Mouse (Mus musculus) MEL (cell line): Measurements from ENCODE around the gene Olfr525. TPM values are rescaled to one million over a fixed set of nuclear protein-coding genes. Genes with fewer than 3 reads are reported as not detected.

Experiments used
- DNase-seq: peaks from one replicate; pipeline ENCODE4 v3.0.0; 2011; ENCODE audit warnings: low read depth, low spot score
- H3K27ac ChIP-seq: 2 replicates; pipeline ENCODE4 v1.5.1; 2012; ENCODE audit warnings: low read depth, mild to moderate bottlenecking, control low read depth, low read length, moderate library complexity; ENCODE audit not compliant: control insufficient read depth
- H3K27me3 ChIP-seq, 2 experiments: fragments of 150-350 bp in 1 of 2; sonication (generic) in 1 of 2; 2 replicates each; pipeline ENCODE4 v1.6.1; 2012; ENCODE audit warnings: low read length in 2 of 2, mild to moderate bottlenecking in 2 of 2, improper control_type of control experiment in 1 of 2, moderate library complexity in 1 of 2; ENCODE audit not compliant: insufficient read depth in 2 of 2, control insufficient read depth in 1 of 2
- H3K36me3 ChIP-seq, 2 experiments: 2 replicates each; pipeline ENCODE4 v1.6.1; 2012 to 2014; ENCODE audit warnings: low read length in 2 of 2, improper control_type of control experiment in 1 of 2, inconsistent platforms in 1 of 2, mild to moderate bottlenecking in 1 of 2; ENCODE audit not compliant: insufficient read depth in 2 of 2, control insufficient read depth in 1 of 2
- H3K4me1 ChIP-seq, 2 experiments: fragments of 150-350 bp in 1 of 2; sonication (generic) in 1 of 2; 2 replicates each; pipeline ENCODE4 v1.6.1; 2012; ENCODE audit warnings: low read length in 2 of 2, improper control_type of control experiment in 1 of 2, mild to moderate bottlenecking in 1 of 2; ENCODE audit not compliant: insufficient read depth in 2 of 2, control insufficient read depth in 1 of 2
- H3K4me3 ChIP-seq, 2 experiments: fragments of 150-350 bp in 1 of 2; sonication (generic) in 1 of 2; 2 replicates each; pipeline ENCODE4 v1.5.1; 2012; ENCODE audit warnings: low read depth in 2 of 2, low read length in 2 of 2, mild to moderate bottlenecking in 2 of 2, moderate library complexity in 2 of 2, control low read depth in 1 of 2, improper control_type of control experiment in 1 of 2; ENCODE audit not compliant: control insufficient read depth in 1 of 2, insufficient read depth in 1 of 2
- H3K79me2 ChIP-seq: 2 replicates; pipeline ENCODE4 v1.6.1; 2012; ENCODE audit warnings: mild to moderate bottlenecking, low read length, moderate library complexity; ENCODE audit not compliant: control insufficient read depth, poor library complexity, insufficient read depth
- H3K9ac ChIP-seq: 2 replicates; pipeline ENCODE4 v1.6.1; 2012; ENCODE audit warnings: low read depth, mild to moderate bottlenecking, control low read depth, low read length, moderate library complexity; ENCODE audit not compliant: control insufficient read depth, poor library complexity, severe bottlenecking
- H3K9me3 ChIP-seq: fragments of 150-350 bp; sonication (generic); replicated peaks from 2 replicates; pipeline ENCODE4 v1.6.1; 2012; ENCODE audit warnings: mild to moderate bottlenecking, low read length, improper control_type of control experiment, moderate library complexity; ENCODE audit not compliant: insufficient read depth
- BHLHE40 ChIP-seq: IDR thresholded peaks from 2 replicates; pipeline ENCODE4 v1.6.1; 2012; ENCODE audit warnings: low read depth, mild to moderate bottlenecking, inconsistent platforms, low read length, improper control_type of control experiment, borderline replicate concordance
- CHD1 ChIP-seq: IDR thresholded peaks from 2 replicates; pipeline ENCODE4 v1.6.1; 2012; ENCODE audit warnings: low read depth, mild to moderate bottlenecking, inconsistent platforms, low read length, improper control_type of control experiment
- E2F4 ChIP-seq: IDR thresholded peaks from 2 replicates; pipeline ENCODE4 v1.6.1; 2011; ENCODE audit warnings: low read depth, low read length, improper control_type of control experiment, borderline replicate concordance
- ELF1 ChIP-seq: IDR thresholded peaks from 2 replicates; pipeline ENCODE4 v1.6.1; 2014; ENCODE audit warnings: low read depth, mild to moderate bottlenecking, inconsistent platforms, low read length, improper control_type of control experiment, moderate library complexity
- EP300 ChIP-seq, 2 experiments: IDR thresholded peaks; 2 replicates each; pipeline ENCODE4 v1.6.1; 2011; ENCODE audit warnings: improper control_type of control experiment in 2 of 2, low read length in 2 of 2, low read depth in 1 of 2, mild to moderate bottlenecking in 1 of 2
- GABPA ChIP-seq: IDR thresholded peaks from 2 replicates; pipeline ENCODE4 v1.6.1; 2012; ENCODE audit warnings: low read depth, mild to moderate bottlenecking, inconsistent platforms, low read length, improper control_type of control experiment, moderate library complexity
- HCFC1 ChIP-seq: IDR thresholded peaks from 2 replicates; pipeline ENCODE4 v1.6.1; 2012; ENCODE audit warnings: low read depth, mild to moderate bottlenecking, inconsistent platforms, low read length, improper control_type of control experiment, moderate library complexity
- KAT2A ChIP-seq: conservative IDR thresholded peaks from 2 replicates; pipeline ENCODE4 v1.6.1; 2012; ENCODE audit warnings: low read depth, low read length, improper control_type of control experiment, inconsistent platforms
- MAX ChIP-seq: IDR thresholded peaks from 2 replicates; pipeline ENCODE4 v1.6.1; 2011; ENCODE audit warnings: low read length, improper control_type of control experiment
- MAZ ChIP-seq: IDR thresholded peaks from 2 replicates; pipeline ENCODE4 v1.6.1; 2012; ENCODE audit warnings: low read depth, mild to moderate bottlenecking, inconsistent platforms, low read length, improper control_type of control experiment
- MEF2A ChIP-seq: IDR thresholded peaks from 2 replicates; pipeline ENCODE4 v1.6.1; 2014; ENCODE audit warnings: low read depth, mild to moderate bottlenecking, inconsistent platforms, low read length, improper control_type of control experiment; ENCODE audit not compliant: poor library complexity, insufficient replicate concordance, severe bottlenecking; ENCODE audit errors: extremely low read depth
- MXI1 ChIP-seq: IDR thresholded peaks from 2 replicates; pipeline ENCODE4 v1.6.1; 2011; ENCODE audit warnings: mild to moderate bottlenecking, low read depth, low read length, improper control_type of control experiment
- POLR2AphosphoS2 ChIP-seq: IDR thresholded peaks from 2 replicates; pipeline ENCODE4 v1.6.1; 2011; ENCODE audit warnings: low read length, improper control_type of control experiment
- POLR2AphosphoS5 ChIP-seq: IDR thresholded peaks from 2 replicates; pipeline ENCODE4 v1.6.1; 2012; ENCODE audit warnings: low read depth, borderline replicate concordance, mild to moderate bottlenecking, inconsistent platforms, low read length, moderate library complexity, mixed read lengths
- SMC3 ChIP-seq: IDR thresholded peaks from 2 replicates; pipeline ENCODE4 v1.6.1; 2011; ENCODE audit warnings: low read depth, low read length, improper control_type of control experiment
- TAL1 ChIP-seq: IDR thresholded peaks from 2 replicates; pipeline ENCODE4 v1.6.1; 2012; ENCODE audit warnings: mild to moderate bottlenecking, inconsistent platforms, low read length, moderate library complexity, mixed read lengths
- TCF12 ChIP-seq: IDR thresholded peaks from 2 replicates; pipeline ENCODE4 v1.6.1; 2014; ENCODE audit warnings: low read depth, mild to moderate bottlenecking, inconsistent platforms, low read length, improper control_type of control experiment, moderate library complexity
- UBTF ChIP-seq: IDR thresholded peaks from 2 replicates; pipeline ENCODE4 v1.6.1; 2012; ENCODE audit warnings: low read depth, mild to moderate bottlenecking, inconsistent platforms, low read length, improper control_type of control experiment, moderate library complexity, borderline replicate concordance; ENCODE audit not compliant: insufficient read depth
- USF1 ChIP-seq: IDR thresholded peaks from 2 replicates; pipeline ENCODE4 v1.6.1; 2014; ENCODE audit warnings: low read depth, mild to moderate bottlenecking, inconsistent platforms, low read length, improper control_type of control experiment, moderate library complexity
- USF2 ChIP-seq, 2 experiments: IDR thresholded peaks; 2 replicates each; pipeline ENCODE4 v1.6.1; 2011 to 2012; ENCODE audit warnings: improper control_type of control experiment in 2 of 2, low read length in 2 of 2, borderline replicate concordance in 1 of 2, inconsistent platforms in 1 of 2, low read depth in 1 of 2, mild to moderate bottlenecking in 1 of 2; ENCODE audit not compliant: insufficient read depth in 1 of 2
- ZC3H11A ChIP-seq: IDR thresholded peaks from 2 replicates; pipeline ENCODE4 v1.6.1; 2012; ENCODE audit warnings: low read depth, mild to moderate bottlenecking, inconsistent platforms, low read length, improper control_type of control experiment
- ZKSCAN1 ChIP-seq: IDR thresholded peaks from 2 replicates; pipeline ENCODE4 v1.6.1; 2012; ENCODE audit warnings: low read depth, mild to moderate bottlenecking, inconsistent platforms, low read length, improper control_type of control experiment, moderate library complexity
- ZMIZ1 ChIP-seq: IDR thresholded peaks from 2 replicates; pipeline ENCODE4 v1.6.1; 2012; ENCODE audit warnings: low read depth, mild to moderate bottlenecking, inconsistent platforms, low read length, improper control_type of control experiment, moderate library complexity
- ZNF384 ChIP-seq: IDR thresholded peaks from 2 replicates; pipeline ENCODE4 v1.6.1; 2012; ENCODE audit warnings: low read depth, mild to moderate bottlenecking, inconsistent platforms, low read length, improper control_type of control experiment
- polyA plus RNA-seq, 2 experiments: library from polyadenylated mRNA; stranded (reverse) in 1 of 2; unstranded in 1 of 2; fragments of >175 nt in 1 of 2; fragments of >200 nt in 1 of 2; gene quantifications; 2 replicates each; pipeline versions ENCODE4 v1.2.1 to v1.2.4; 2012; ENCODE audit warnings: low replicate concordance in 2 of 2, low read depth in 1 of 2; ENCODE audit not compliant: insufficient read length in 2 of 2, insufficient read depth in 1 of 2, missing spikeins in 1 of 2
- total RNA-seq: library from RNA; depleted of rRNA; stranded (reverse); fragments of 300-350 nt; gene quantifications from 2 replicates; pipeline ENCODE4 v1.2.3, GENCODE M21; 2012; rRNA removed

Olfr525 gene
- not detected in 2 replicates for total RNA-seq
- polyA plus RNA-seq = under 1 TPM in 1 of 2 experiments, not detected in 1; 0.01 TPM

DNA sequence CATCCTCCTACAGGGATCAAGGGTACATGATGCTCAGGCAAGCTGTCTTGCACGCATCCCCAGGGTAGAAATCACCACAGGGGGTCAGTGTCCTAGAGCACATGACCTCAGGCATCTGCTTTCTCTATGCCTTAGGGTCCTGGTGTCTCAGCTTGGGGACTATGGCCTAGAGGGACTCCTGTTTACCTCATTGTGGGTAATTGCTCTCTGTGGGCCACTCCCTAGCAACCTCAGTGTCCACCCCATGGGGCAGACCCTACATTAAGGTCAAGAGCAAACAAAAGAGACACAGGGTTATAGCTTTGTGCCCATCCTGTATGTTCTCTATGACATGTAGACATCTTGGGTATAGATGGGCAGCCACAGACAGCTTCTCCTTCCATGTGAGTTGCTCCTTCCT, at the start of gene Olfr525:
Gene Olfr525 (plus strand): TSS at position 301 of the 400 bp plus-strand sequence.
- H3K9me3 ChIP-seq = no peaks in the 10 kb centered on the region
- H3K79me2 ChIP-seq = no peaks in the 10 kb centered on the region
- H3K4me3 ChIP-seq = no peak within 1 kb of the TSS
- no peak for TF ChIP-seq ELF1
- TF ChIP-seq USF2 (IDR thresholded peaks at IDR 0.05; ENCODE audit: borderline replicate concordance in 1 of 2, insufficient read depth in 1 of 2, low read depth in 1 of 2, low read length in 2 of 2) = no peak
- TF ChIP-seq UBTF = no peak
- TF ChIP-seq MXI1 = no peak
- no peaks in the 10 kb centered on the region for H3K4me1 ChIP-seq
- DNase-seq = no peak
- H3K27ac ChIP-seq = no peak within 1 kb of the TSS
- H3K36me3 ChIP-seq = no peaks in the 10 kb centered on the region
- no peaks in the 10 kb centered on the region for H3K27me3 ChIP-seq
- no peak within 1 kb of the TSS for H3K9ac ChIP-seq

- H3K9me3 ChIP-seq = no peaks in the 10 kb centered on the region
- no peak overlapping the region for H3K27ac ChIP-seq
- H3K9ac ChIP-seq = no peak overlapping the region
- DNase-seq = no peak
- no peaks in the 10 kb centered on the region for H3K27me3 ChIP-seq
- no peak overlapping the region for H3K4me3 ChIP-seq
- H3K4me1 ChIP-seq = no peaks in the 10 kb centered on the region
- TF ChIP-seq POLR2AphosphoS2 (no peak), TCF12 (no peak), POLR2AphosphoS5 (no peak), MAZ (no peak), USF1 (no peak), MEF2A (no peak)
- no peaks in the 10 kb centered on the region for H3K79me2 ChIP-seq
- H3K36me3 ChIP-seq = no peaks in the 10 kb centered on the region
These were observed 24.9 kb upstream of the Olfr525 start for GRCm38 (mm10) chr7:140295746-140296145.

DNA sequence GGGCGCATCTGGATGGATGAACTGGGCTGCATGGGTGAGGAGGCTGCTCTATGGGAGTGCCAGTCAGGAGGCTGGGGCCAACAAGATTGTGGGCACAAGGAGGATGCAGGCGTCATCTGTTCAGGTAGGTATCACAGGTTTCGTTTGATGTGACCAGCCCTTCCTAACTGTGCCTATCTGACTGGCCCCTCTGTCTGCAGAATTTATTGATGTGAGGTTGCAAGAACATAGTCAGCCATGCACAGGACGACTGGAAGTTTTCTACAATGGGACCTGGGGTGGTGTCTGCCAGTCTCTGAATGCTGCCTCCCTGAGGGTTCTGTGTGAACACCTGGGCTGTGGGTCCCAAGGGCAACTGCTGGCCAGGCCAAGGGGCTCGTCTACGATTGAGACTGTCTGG, 23.8 kb upstream of the Olfr525 start:
- no peak overlapping the region for H3K27ac ChIP-seq
- no peaks in the 10 kb centered on the region for H3K79me2 ChIP-seq
- no peak overlapping the region for H3K9ac ChIP-seq
- H3K36me3 ChIP-seq = no peaks in the 10 kb centered on the region
- no peaks in the 10 kb centered on the region for H3K9me3 ChIP-seq
- DNase-seq = no peak
- H3K4me3 ChIP-seq = no peak overlapping the region
- H3K27me3 ChIP-seq = no peaks in the 10 kb centered on the region
- H3K4me1 ChIP-seq = no peaks in the 10 kb centered on the region
- TF ChIP-seq ZKSCAN1 = no peak
- no peak for TF ChIP-seq ELF1
- TF ChIP-seq CHD1 = no peak
- TF ChIP-seq ZC3H11A = no peak
- TF ChIP-seq TAL1 = no peak
- TF ChIP-seq KAT2A = no peak
- no peak for TF ChIP-seq ZNF384
- no peak for TF ChIP-seq E2F4
- TF ChIP-seq SMC3 = no peak
- no peak for TF ChIP-seq GABPA
- no peak for TF ChIP-seq HCFC1
- TF ChIP-seq BHLHE40 = no peak
- no peak for TF ChIP-seq MXI1
- no peak for TF ChIP-seq ZMIZ1
- no peak for TF ChIP-seq MAX
- TF ChIP-seq TCF12 = no peak
- TF ChIP-seq EP300 (IDR thresholded peaks at IDR 0.05; ENCODE audit: low read depth in 1 of 2, low read length in 2 of 2) = no peak
- TF ChIP-seq MAZ = no peak
